Mouse (Mus musculus): ENCODE data around the gene Arid3b.

DNA sequence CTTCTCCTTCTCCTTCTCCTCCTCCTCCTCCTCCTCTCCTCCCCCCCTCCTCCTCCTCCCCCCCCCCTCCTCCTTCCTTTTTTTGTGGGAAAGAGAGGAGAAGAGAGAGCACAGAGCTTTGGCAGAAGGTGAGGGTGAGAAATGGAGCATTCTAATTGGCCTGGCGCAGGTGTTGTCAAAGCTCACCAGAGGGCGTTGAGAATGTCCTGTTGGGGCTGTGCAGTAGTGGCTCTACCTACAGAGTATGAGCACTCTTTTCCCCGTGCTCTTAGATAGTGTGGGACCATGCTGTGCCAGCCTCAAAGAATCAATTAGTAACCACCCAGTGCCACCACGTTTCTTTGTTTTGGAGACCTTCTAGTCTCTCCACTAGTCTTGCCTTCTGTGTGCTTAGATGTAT, 43.7 kb upstream of the Arid3b start:
- TF ChIP-seq CTCF (IDR thresholded peaks at IDR 0.05), result no peak
- TF ChIP-seq EP300 (IDR thresholded peaks at IDR 0.05), result no peak

Data from lung, postnatal 0 days (tissue).